Mouse (Mus musculus) gastrocnemius, adult 2 months (tissue): ENCODE measurements around the gene Ccdc175. TPM values are rescaled to one million over a fixed set of nuclear protein-coding genes. Genes with fewer than 3 reads are reported as not detected.

Experiments used
- DNase-seq: peaks from one replicate; pipeline ENCODE4 v3.0.0; 2022
- H3K27ac ChIP-seq: fragments of 200-600 bp; 2 replicates; pipeline ENCODE4 v1.8.1; 2022; ENCODE audit warnings: mild to moderate bottlenecking
- H3K4me3 ChIP-seq: fragments of 200-600 bp; 2 replicates; pipeline ENCODE4 v1.8.1; 2022; ENCODE audit warnings: mild to moderate bottlenecking, moderate library complexity
- CTCF ChIP-seq: fragments of 200-600 bp; IDR thresholded peaks from 2 replicates; pipeline ENCODE4 v1.8.1; 2022; ENCODE audit warnings: antibody characterized with exemption, mild to moderate bottlenecking, moderate library complexity
- intact Hi-C: fragments of 180-260 bp; cut with DNase I; formaldehyde crosslinking; loops from one replicate; pipeline ENCODE4 v1.15.1; 2025
- long read RNA-seq, 2 experiments: library from polyadenylated mRNA; stranded (forward); transcript quantifications; one replicate each; pipeline ENCODE4 v2.0.0; 2021
- total RNA-seq, 2 experiments: library from RNA; stranded (reverse); gene quantifications; 2 replicates each; pipeline ENCODE4 v1.2.3; 2021

Ccdc175 gene
- not detected for total RNA-seq
- long read RNA-seq, experiment 1, result 0 reads
- long read RNA-seq, experiment 2, result 0 reads

DNA sequence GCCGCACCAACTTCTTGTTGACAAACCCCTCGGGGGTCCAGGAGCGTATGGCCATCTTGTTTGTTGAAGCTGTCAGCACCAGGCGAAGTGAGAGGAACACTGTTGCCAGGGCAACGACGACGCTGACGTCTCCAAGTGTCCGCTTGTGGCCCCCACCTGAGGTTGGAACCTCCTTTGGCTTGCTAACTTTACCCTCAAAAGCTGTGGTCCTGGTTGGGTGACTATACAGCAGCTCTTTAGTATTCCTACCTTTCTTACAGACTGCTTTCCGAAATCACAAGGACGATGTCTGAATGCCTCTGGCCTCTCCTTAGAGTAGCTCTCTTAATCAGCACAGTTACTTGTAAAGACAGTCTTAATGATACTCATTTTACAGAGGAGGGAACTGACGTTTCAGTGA lies at the start of gene Ccdc175:
Gene Ccdc175 (minus strand): TSS at position 101 of the 400 bp plus-strand sequence.
- intact Hi-C loops, result no loop called here
- no peak within 1 kb of the TSS for H3K27ac ChIP-seq
- TF ChIP-seq CTCF, result no peak
- no peak within 1 kb of the TSS for H3K4me3 ChIP-seq
- no peak for DNase-seq

DNA sequence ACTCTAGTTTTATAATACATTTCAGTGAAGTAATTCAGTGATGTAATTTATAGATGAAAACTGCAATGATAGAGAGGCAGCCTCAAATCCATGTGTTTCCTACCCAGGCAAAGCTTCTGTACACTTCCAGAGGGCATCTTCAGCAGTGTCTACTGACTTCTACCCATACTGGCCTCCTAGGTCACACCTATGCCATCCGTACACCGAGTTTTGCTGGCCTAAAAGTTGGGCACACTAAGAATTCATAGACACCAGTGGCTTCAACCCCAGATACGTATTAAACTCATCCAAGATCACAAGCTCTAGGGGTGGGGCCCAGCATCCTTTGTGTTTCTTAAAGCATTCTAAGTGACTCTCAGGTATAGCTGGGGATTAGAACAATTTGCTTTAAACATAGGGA lies 49.3 kb upstream of the Ccdc175 start:
- no peak overlapping the region for H3K27ac ChIP-seq
- no peak for DNase-seq
- intact Hi-C loops, result no loop called here

DNA sequence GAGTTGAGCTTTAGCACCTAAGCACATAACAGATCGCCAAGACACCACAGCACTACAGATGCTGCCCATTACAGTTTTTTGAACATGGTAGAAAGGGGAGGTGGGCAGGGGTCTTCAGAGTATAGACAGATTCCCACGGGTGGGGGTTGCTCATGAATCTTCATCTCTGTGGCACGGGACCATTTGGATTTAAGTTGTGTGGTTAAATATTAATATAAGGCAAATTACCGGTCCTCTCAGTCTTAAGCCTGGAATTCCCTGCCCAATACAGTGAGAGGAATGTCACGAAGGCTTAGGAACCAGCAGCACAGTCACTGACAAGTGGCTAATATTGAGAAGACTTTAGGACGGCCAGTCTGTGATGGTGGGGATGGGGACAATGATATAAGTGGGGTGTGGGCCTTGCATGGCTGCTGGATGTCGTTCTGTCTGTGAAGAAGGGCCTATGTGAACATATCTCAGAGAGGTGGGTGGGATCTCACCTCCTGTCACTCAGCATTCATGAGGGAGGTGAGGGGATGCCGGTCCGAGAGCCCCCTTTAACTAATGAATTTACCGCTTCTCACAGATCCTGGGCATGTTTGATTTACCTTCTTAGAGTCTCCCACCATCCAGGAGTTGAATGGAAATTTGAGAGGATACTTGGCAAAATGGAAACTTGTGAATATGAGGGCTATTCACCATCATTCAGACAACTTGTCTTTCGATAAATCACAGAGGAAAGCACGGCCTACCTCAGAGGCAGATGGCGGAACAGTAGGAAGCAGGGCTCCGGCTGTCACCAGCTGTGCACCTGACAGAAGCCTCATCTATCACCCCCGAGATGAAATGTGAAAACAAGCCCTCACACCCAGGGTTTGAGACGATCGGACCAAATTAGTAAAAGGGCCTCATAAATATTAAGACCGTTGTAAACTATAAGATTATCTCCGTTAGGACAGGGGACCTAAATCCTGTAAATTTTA lies 48.3 kb upstream of the Ccdc175 start:
- Histone ChIP-seq H3K27ac (no peak overlapping the region), H3K4me3 (no peak overlapping the region)
- no peak for DNase-seq
- intact Hi-C loops, result no loop called here
- TF ChIP-seq CTCF, result no peak

More for the DNA sequence above, 49.3 kb upstream of the Ccdc175 start:
- H3K4me3 ChIP-seq, result no peak overlapping the region
- TF ChIP-seq CTCF, result no peak

DNA sequence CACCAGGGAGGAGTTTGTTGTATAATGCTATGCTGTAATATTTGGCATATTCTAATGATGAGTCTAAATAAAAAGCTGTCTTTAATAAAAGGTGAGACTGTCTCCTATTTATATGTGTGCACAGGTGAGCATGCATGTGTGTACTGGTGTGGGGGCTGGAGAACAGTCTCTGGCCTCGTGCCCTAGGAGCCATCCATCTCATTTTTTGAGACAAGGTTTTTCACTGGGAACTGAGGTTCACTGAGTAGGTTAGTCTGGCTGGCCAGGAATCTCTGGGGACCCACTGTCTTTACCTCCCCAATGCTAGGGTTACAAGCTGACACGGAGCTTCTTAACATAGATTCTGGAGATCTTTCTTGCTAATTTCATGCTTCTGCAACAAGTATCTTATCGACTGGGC lies 47.3 kb upstream of the Ccdc175 start:
- TF ChIP-seq CTCF, result no peak
- Histone ChIP-seq H3K4me3 (no peak overlapping the region), H3K27ac (no peak overlapping the region)
- intact Hi-C loops, result no loop called here
- DNase-seq, result no peak

DNA sequence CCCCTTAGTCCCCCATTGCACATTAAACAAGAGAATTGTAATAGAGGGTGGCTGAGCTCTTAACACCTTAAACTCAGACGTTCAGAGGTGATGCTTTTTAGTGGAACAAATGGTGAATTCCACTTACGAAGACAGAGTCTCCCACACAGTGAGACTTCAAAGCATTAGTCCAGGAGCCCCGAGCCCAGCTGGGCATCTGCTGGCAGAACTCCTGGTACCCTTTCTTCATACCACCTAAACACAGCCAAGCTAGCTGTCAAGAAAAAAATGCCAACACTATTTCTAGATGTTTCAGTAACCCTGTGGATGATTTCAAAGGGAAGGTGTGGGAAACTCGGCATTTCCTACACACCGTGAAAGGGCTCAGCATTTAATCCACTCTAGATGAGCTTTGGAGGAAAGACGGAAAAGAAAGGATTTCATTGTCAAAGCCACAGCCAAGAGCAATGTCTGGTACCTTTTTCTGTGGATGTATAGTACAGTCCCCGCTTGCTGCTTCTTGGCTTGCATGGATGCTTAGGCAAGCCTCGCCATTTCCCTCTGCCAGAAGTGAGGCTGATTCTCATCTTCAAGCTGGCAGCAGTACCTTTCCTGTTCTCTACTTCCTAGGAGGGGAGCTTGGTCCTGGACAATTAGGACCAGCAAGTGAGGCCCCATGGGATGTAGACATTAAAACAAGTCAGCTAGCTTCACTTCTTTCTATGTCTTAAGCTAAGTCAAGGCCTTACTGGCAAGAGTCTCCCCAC lies 44.8 kb upstream of the Ccdc175 start:
- intact Hi-C loops, result no loop called here
- no peak for TF ChIP-seq CTCF
- Histone ChIP-seq H3K27ac (no peak overlapping the region), H3K4me3 (no peak overlapping the region)
- DNase-seq, result no peak

DNA sequence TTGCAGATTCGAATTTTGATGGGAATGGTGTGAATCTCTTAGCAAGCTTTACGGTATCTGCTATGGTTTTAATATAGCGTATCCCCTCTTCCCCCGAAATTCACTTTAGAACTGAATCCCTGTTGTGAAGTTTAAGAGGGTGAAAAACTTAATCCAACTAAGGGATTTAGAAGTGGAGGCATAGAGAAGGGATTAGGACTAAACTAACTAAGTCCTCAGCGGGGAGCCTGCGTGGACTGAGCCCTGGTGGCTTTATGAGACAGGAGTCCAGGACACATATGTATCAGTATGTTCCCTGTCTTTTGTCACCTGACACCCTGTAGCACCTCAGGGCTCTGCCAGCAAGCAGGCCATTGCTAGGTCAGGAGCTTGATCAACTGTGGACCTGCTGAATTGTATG lies 42.9 kb upstream of the Ccdc175 start:
- H3K4me3 ChIP-seq, result no peak overlapping the region
- no peak for DNase-seq
- intact Hi-C loops, result no loop called here
- no peak for TF ChIP-seq CTCF
- H3K27ac ChIP-seq, result no peak overlapping the region

DNA sequence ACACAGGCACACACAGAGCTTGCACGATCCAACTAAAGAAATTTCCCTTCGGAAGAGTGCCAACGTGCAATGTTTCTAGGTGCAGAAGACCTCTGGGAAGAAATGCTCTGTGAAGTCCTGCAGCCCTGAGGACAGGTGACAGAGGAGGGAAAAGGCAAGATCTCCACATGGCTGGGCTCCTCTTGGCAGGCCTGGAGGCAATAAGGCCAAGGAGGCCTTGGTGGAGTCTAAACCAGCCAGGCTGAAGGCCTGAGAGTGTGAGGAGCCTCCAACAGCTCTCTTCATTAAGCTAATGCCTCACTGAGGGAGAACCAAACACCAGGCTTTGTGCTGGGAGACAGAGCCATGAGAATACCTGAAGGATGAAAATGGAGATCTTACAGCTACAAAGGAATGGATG lies 40.5 kb upstream of the Ccdc175 start:
- no peak for TF ChIP-seq CTCF
- no peak overlapping the region for H3K27ac ChIP-seq
- no peak overlapping the region for H3K4me3 ChIP-seq
- DNase-seq, result no peak
- intact Hi-C loops, result no loop called here

DNA sequence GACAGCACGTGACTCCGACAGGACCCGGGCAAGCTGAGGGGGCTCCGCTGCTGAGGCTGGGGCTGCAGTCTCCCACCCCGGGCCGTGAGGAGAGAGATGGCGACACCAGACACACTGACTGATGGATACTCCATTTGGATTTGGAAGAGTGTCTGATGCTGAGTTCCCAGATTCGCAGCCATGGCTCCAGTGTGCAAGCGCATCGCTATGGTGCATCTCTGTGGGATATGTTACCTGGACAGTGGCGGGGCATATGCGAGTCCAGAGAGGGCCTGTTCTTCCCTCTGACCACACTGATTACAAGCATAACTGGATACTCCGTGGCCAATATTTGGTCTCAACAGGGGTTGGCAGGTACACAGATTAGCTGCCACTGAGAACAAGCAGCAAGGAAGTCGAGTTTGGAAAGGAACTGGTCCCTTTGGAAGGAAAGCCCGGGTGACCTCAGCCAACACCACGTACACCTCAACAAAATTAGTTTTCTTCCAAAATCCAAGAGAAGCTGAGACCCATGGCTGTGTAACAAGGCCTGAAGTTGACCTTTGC lies 38.8 kb upstream of the Ccdc175 start:
- intact Hi-C loops, result no loop called here
- DNase-seq, result no peak
- Histone ChIP-seq H3K27ac (no peak overlapping the region), H3K4me3 (no peak overlapping the region)
- TF ChIP-seq CTCF, result no peak

DNA sequence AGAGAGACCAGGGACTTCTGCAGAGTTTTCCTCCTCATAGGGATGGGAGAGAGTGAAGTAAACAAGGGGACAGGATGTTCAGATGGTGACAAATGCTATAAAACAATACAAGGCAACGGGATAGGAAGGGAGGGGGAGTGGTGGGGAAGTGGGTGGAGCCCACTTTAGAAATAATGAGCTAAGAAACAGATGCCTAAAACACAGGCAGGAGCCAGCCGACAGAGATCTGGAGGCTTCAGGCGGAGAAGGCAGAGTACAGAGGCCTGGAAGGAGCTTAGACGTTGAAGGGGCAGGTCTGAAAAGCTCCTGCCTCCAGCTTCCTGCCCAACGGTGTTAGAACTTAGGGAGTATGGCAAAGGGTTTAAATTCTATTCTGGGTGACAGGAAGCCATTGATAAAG lies 28.7 kb upstream of the Ccdc175 start:
- peak overlapping the region; percentile 80 for H3K27ac ChIP-seq
- DNase-seq, result peak; percentile 30
- TF ChIP-seq CTCF, result no peak

DNA sequence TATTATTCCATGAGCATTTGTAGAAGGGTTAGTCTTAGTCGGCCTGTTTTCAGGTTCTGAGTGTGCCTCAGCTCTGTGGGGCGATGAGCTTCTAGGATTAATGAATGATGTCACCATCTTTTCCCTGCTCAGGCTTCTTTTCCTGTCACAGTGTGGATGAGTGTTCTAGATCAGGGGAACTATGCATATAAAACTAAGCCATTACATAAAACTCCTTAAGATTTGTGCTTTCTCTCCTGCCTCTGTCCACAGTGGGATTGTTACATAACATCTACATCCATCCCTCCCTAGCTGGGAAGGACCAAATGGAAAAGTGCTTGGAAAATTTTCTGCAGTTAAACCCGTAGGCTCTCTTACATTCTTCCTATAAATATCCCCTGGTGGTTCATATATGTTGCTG lies 16.0 kb upstream of the Ccdc175 start:
- Histone ChIP-seq H3K27ac (no peak overlapping the region), H3K4me3 (no peak overlapping the region)
- DNase-seq, result no peak
- intact Hi-C loops, result no loop called here
- TF ChIP-seq CTCF, result no peak

More for the DNA sequence above, 28.7 kb upstream of the Ccdc175 start:
- intact Hi-C loops, result no loop called here
- peak overlapping the region; percentile 56 for H3K4me3 ChIP-seq

DNA sequence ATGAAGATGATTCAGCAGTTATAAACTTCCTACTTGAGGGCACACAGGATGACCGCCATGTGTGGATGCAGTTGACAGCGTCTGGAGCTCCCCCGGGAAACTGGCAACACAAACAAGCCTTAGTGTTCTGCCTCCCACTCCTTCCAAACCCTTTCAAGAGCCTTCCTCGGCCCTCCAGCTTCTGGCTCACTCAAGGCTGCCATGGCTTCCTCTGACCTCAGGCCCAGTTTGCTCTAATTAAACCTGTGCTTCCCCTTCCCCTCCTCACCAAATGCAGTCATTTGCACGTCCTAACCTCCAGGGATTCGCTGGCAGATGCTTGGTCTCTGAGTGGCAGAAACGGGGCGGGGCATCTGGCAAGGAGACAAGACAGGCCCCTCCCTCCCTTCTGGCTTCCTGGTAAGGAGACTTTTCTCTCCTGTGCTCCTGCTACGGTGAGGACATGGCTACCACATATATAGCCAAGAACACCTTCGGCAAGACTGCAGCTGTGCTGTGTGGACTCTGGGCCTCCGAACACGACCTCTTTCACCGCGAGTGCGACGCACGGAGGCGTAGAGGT lies 13.2 kb upstream of the Ccdc175 start:
- Histone ChIP-seq H3K27ac (no peak overlapping the region), H3K4me3 (no peak overlapping the region)
- no peak for DNase-seq
- intact Hi-C loops, result no loop called here
- TF ChIP-seq CTCF, result no peak

DNA sequence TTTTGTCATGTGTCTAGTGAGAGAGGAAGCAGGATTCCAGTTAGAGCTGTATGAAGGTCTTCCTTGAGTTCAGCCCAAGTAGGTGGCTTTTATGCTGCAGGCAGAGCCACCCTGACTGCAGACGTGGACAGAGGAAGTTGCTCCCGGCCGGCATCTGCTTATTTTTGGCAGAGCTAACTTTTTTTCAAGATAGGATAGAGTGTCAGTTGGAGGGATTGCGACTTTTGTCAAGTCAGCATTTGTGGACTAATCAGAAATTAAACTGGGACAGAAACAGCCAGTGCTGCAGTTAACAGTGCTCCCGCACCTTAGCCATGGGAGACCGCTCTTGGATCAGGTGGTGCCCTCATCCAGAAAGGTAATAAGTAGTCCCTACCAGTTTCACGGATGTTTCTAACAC lies 12.6 kb upstream of the Ccdc175 start:
- TF ChIP-seq CTCF, result no peak
- DNase-seq, result no peak
- H3K4me3 ChIP-seq, result no peak overlapping the region
- H3K27ac ChIP-seq, result no peak overlapping the region
- intact Hi-C loops, result no loop called here

DNA sequence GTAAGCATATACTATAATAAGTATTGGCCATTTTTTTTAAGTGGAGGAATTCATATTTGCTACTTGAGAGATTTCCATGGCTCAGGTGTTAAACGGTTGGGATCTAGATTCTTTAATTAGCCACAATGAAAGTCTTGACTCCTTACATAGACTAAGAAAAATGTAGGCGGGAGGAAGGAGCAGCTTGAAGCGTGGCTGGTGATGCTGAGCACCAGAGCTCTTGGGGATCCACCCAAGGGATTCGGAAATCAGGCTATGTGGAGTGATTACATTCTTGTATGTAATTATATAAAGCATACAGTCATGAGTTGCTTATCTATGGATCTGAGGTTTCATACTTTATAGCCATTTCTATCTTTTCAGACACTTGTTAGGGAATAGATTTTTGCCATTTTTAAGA lies 5.3 kb downstream of the Ccdc175 start:
- no peak for DNase-seq
- no peak for TF ChIP-seq CTCF
- intact Hi-C loops, result no loop called here
- Histone ChIP-seq H3K4me3 (no peak overlapping the region), H3K27ac (no peak overlapping the region)
